Mouse (Mus musculus): ENCODE results near the gene Theg. TPM values are rescaled to one million over a fixed set of nuclear protein-coding genes. Genes with fewer than 3 reads are reported as not detected.

Gene Theg
- total RNA-seq, 2 experiments from 2014 or later, result not detected

Other genes with a start within 250 kb of the Theg start
- not detected in 2 replicates for gene Vmn2r82, start 230.8 kb downstream of the Theg start, total RNA-seq (2014; fragmentation: Nextera tagmentation)
- not detected in 2 replicates for gene Vmn2r82, start 230.8 kb downstream of the Theg start, total RNA-seq (2017)
- not detected in 2 replicates for gene Vmn2r83, start 118.6 kb downstream of the Theg start, total RNA-seq (2014; fragmentation: Nextera tagmentation)
- not detected in 2 replicates for gene Vmn2r83, start 118.6 kb downstream of the Theg start, total RNA-seq (2017)
- 5.4 and 12.2 TPM in 2 replicates for gene Plpp2, start 53.5 kb downstream of the Theg start, total RNA-seq (2014; fragmentation: Nextera tagmentation)
- 3.3 and 3.9 TPM in 2 replicates for gene Plpp2, start 53.5 kb downstream of the Theg start, total RNA-seq (2017)
- gene Mier2, start 32.1 kb downstream of the Theg start, total RNA-seq (2014; fragmentation: Nextera tagmentation), result 5.9 and 8.5 TPM in 2 replicates
- gene Mier2, start 32.1 kb downstream of the Theg start, total RNA-seq (2017), result 2.1 and 12.3 TPM in 2 replicates
- not detected in 2 replicates for gene C2cd4c, start 26.7 kb upstream of the Theg start, total RNA-seq (2014; fragmentation: Nextera tagmentation)
- not detected in 2 replicates for gene C2cd4c, start 26.7 kb upstream of the Theg start, total RNA-seq (2017)
- not detected in 2 replicates for gene Shc2, start 50.6 kb upstream of the Theg start, total RNA-seq (2014; fragmentation: Nextera tagmentation)
- gene Shc2, start 50.6 kb upstream of the Theg start, total RNA-seq (2017), result not detected in 2 replicates
- gene Odf3l2, start 58.4 kb upstream of the Theg start, total RNA-seq (2014; fragmentation: Nextera tagmentation), result not detected in 2 replicates
- not detected in 2 replicates for gene Odf3l2, start 58.4 kb upstream of the Theg start, total RNA-seq (2017)
- gene Madcam1, start 77.2 kb upstream of the Theg start, total RNA-seq (2014; fragmentation: Nextera tagmentation), result not detected in 2 replicates
- gene Madcam1, start 77.2 kb upstream of the Theg start, total RNA-seq (2017), result not detected in 2 replicates
- gene Tpgs1, start 82.0 kb upstream of the Theg start, total RNA-seq (2014; fragmentation: Nextera tagmentation), result 8.5 and 10.8 TPM in 2 replicates
- 2.9 and 4.1 TPM in 2 replicates for gene Tpgs1, start 82.0 kb upstream of the Theg start, total RNA-seq (2017)
- gene Cdc34, start 94.9 kb upstream of the Theg start, total RNA-seq (2014; fragmentation: Nextera tagmentation), result 134 and 152 TPM in 2 replicates
- gene Cdc34, start 94.9 kb upstream of the Theg start, total RNA-seq (2017), result 128 and 236 TPM in 2 replicates
- 1.7 and 1.8 TPM in 2 replicates for gene Gzmm, start 101.7 kb upstream of the Theg start, total RNA-seq (2014; fragmentation: Nextera tagmentation)
- 1.7 and 2.4 TPM in 2 replicates for gene Gzmm, start 101.7 kb upstream of the Theg start, total RNA-seq (2017)
- 361 and 460 TPM in 2 replicates for gene Bsg, start 117.2 kb upstream of the Theg start, total RNA-seq (2014; fragmentation: Nextera tagmentation)
- 350 and 443 TPM in 2 replicates for gene Bsg, start 117.2 kb upstream of the Theg start, total RNA-seq (2017)
- gene Hcn2, start 129.3 kb upstream of the Theg start, total RNA-seq (2014; fragmentation: Nextera tagmentation), result 0.50 TPM in 1 of 2 replicates, not detected in the other
- gene Hcn2, start 129.3 kb upstream of the Theg start, total RNA-seq (2017), result not detected in 2 replicates
- 45.2 and 51.7 TPM in 2 replicates for gene Polrmt, start 159.2 kb upstream of the Theg start, total RNA-seq (2014; fragmentation: Nextera tagmentation)
- 17.6 and 21.2 TPM in 2 replicates for gene Polrmt, start 159.2 kb upstream of the Theg start, total RNA-seq (2017)
- not detected in 2 replicates for gene Fgf22, start 167.7 kb upstream of the Theg start, total RNA-seq (2014; fragmentation: Nextera tagmentation)
- not detected in 2 replicates for gene Fgf22, start 167.7 kb upstream of the Theg start, total RNA-seq (2017)
- 76.0 and 106 TPM in 2 replicates for gene Rnf126, start 179.6 kb upstream of the Theg start, total RNA-seq (2014; fragmentation: Nextera tagmentation)
- gene Rnf126, start 179.6 kb upstream of the Theg start, total RNA-seq (2017), result 16.2 and 20.8 TPM in 2 replicates
- 0.49 and 0.96 TPM in 2 replicates for gene Fstl3, start 189.9 kb upstream of the Theg start, total RNA-seq (2014; fragmentation: Nextera tagmentation)
- gene Fstl3, start 189.9 kb upstream of the Theg start, total RNA-seq (2017), result 0.66 and 0.80 TPM in 2 replicates
- gene Prss57, start 203.6 kb upstream of the Theg start, total RNA-seq (2014; fragmentation: Nextera tagmentation), result 2.4 and 7.6 TPM in 2 replicates
- 1.7 and 3.5 TPM in 2 replicates for gene Prss57, start 203.6 kb upstream of the Theg start, total RNA-seq (2017)
- 7.6 and 11.1 TPM in 2 replicates for gene Palm, start 206.2 kb upstream of the Theg start, total RNA-seq (2014; fragmentation: Nextera tagmentation)
- 4.6 and 6.8 TPM in 2 replicates for gene Palm, start 206.2 kb upstream of the Theg start, total RNA-seq (2017)
- not detected in 2 replicates for gene Misp, start 233.7 kb upstream of the Theg start, total RNA-seq (2014; fragmentation: Nextera tagmentation)
- gene Misp, start 233.7 kb upstream of the Theg start, total RNA-seq (2017), result not detected in 2 replicates

Measured in megakaryocyte-erythroid progenitor cell, adult 5-6 weeks (primary cell).